Mouse (Mus musculus) MEL-GATA-1-ER (cell line): ENCODE results near the gene Trmt10c.
A peak's percentile ranks its signal among the peaks of the same experiment; 100 is the strongest.
"Not testable (repeated sequence)": the region's sequence is repeated elsewhere in the genome, so short reads cannot be mapped to it uniquely, and the experiment has no call there.

Source experiments
- DNase-seq: peaks from one replicate; pipeline ENCODE4 v3.0.0-alpha.2; 2012; ENCODE audit warnings: low read depth; ENCODE audit errors: extremely low read depth

The Trmt10c gene

DNA sequence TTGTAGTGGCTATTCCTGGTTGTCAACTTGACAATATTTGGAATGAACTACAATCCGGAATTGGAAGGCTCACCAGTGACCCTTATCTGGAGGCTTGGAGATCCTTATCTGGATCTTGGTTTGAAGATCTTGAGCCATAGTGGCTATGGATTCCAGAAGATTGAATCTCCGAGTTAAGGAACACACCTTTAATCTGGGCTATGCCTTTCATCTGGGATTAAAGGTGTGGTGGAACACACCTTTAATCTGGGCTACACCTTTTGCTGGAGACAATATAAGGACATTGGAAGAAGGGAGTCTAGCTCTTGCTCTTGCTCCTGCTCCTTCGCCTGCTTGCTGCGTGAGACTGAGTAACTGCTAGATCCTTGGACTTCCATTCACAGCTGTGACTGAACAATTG is 10.4 kb upstream of the Trmt10c start, which contains the start of gene Senp7:
Gene Senp7 (plus strand): TSS at position 301 of the 400 bp plus-strand sequence.
- DNase-seq = not testable (repeated sequence)

DNA sequence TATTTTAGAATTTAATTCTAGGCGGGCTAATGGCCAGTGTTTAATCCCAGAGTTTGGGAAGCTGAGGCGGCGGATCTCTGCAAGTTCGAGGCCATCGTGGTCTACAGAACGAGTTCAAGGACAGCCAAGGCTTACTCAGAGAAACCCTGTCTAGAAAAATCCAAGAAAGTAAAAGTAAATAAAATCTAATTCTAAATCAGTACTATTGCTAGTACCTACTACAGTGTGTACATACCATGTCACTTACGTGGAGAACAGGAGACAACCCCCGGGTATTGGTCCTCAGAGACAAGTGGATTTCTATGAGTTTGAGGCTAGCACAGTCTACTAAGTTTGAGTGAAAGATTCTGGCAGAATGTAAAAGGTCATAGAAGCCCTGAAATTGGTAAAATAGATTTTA is 471 bp upstream of the Trmt10c start:
- no peak for DNase-seq

DNA sequence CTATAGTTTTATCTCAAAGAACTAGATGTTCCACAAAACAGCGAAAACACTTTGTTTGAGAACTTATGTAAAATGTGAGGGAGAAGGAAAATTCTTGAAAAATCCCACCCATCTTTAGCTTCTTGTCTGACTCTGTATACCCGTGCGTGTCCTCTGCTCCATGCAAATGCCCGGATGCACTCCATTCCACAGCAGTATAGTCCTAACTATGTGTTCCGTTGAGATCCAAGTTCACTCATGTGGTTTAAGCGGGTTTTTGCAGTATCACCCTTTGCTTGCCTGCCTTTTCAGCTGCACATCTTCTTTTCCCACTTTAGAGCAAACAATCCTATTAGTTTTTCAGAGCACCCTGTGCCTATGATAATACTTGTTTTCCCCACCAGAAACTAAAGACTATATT is 1.1 kb downstream of the Trmt10c start:
- peak; percentile 35 for DNase-seq

DNA sequence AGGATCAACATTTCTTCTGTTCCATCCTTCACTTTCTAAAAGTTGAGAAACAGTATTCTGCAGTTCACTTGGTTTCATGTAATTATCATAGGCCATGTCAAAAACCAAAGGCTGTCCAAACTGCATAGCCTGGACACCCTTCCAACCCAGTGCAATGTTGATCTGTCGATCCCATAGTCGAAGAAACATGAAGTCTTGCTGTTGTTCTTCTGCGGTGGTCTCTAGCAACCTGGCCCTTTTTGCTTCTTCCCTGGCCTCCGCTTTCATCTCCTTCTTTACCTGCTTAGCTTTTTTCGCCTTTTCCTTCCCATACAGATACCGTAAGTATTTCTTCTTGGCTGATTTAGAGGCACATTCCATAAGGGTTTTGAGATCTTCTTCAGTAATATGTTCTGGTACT is 3.1 kb downstream of the Trmt10c start:
- DNase-seq = no peak

DNA sequence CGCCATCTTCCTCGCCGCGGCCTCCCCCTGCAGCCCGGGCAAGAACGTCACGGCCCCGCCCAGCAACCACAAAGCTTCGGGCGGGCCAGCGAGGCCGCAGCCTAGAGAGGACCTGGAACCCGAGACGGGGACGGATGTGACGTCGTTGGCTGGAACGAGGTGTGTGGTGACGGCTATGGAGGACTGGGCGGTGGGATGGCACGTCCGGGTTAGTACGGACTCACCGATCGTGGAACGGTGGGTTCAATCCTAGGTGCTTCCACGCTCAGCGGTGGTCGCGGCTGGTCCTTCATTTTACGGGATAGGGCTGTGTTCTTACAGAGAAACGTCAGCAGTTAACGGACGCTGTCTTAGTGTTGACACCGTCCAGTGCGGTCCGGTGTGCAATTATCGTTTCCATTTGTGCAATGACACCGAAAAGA is 7.9 kb downstream of the Trmt10c start, which contains the start of gene Pcnp:
Gene Pcnp (minus strand): TSS at position 79 of the 422 bp plus-strand sequence.
- DNase-seq = peak; percentile 92

DNA sequence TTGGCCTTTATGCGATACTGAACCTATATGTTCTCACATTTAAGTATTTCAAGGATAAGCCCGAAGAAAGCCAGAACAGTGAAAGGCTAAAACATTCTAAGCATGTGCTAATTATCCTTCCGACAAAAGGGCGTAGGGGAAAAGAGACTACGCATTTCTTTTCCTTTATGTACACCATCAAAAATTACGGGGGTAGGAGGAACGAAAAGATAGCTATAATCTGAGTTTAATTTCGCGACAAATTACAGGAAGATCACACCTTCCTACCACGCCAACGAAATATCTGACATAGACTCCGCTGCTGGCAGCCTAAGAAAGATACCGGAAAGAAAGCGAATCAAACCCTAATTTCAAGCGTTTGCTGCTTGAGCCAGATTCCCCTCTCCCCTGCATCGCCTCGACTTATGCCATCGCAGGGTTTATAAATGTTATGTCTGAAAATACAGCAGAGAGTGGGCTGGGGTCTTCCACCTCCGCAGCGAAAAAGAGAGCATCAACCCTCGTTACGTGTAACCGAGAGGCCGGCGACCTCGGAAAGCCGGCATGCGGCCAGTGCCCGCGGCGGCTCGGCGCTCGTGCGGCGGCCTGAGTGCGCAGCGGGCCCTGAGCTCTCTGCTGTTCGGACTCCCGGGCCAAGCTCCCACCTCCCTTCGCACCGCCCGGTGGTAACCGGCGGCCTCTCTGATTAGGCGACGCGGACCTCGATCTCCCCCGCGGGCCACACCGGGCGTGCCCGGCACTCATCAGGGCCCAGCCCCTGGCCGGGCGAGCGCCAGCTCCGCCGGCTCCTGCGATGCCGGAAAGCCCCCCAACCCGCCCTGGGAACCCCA is 8.7 kb downstream of the Trmt10c start:
- DNase-seq = peak; percentile 30

DNA sequence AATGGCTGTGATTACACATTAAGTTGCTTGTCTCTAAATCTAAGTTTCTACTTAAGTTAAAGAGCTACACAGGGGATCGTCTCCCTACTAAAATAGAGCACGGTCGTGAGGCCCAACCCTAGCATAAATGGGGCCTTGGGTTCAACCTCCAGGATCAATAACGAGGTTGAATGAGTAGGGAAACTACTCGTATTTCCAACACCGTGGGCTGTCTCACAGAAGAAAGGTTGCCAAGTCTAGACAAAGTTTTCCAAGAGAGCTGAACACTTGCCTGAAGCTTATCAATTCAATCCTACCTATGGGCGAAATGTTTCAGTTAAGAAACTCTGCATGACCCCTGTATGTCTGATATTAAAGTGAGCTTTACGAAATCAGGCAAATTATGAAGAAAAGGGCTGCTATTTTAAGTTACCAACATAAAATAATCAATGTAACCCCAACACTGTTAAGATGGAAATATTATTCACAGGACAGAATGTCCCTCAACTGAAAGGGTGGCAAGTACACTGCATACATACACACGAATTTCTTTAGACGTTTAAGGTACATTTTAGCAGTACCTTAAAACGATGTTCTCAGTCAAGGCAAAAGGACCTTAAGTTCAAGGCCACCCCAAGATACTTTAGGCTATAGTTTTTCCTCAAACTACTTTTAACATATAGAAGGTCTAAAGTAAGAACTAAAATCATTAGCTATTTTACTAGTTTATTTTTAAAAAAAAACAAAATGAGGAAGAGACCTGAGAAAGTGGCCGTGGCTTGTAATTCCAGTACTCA is 9.6 kb downstream of the Trmt10c start:
- no peak for DNase-seq

DNA sequence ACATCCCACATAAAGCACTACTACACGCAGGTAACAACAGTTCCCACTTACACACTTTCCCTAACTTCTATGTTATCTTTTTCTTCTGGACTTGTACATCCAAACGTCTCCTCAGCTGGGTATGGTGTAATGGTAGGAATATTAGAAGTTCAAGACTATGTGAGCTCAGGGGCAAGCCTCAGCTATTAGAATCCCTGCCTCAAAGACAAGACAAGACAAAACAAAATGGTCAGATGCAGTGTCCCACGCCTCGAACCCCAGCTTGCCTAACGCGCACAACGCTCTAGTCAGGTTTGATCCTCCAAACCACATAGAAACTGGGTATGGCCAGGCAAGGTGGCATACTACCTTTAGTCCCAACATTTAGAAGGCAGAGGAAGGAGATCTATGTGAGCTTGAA is 18.0 kb downstream of the Trmt10c start:
- DNase-seq = no peak

DNA sequence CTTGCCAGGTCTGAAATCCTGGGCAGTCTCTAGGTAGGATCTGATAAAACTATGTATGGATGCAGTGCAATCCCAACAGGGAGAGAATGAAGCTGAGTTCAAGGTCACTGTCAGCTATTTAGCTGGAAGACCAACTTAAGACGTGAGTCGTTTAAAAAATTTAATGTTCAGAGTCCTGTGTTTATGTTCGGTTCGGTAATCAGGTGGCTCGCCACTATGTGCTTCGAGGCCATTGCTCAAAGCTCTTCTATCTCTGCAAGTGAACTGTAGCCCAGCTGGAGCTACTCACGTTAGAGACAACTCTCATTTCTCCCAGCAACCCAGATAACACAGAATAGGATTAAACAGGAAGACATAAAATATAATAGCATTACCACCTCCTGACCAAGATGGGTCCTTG is 23.5 kb downstream of the Trmt10c start:
- no peak for DNase-seq

DNA sequence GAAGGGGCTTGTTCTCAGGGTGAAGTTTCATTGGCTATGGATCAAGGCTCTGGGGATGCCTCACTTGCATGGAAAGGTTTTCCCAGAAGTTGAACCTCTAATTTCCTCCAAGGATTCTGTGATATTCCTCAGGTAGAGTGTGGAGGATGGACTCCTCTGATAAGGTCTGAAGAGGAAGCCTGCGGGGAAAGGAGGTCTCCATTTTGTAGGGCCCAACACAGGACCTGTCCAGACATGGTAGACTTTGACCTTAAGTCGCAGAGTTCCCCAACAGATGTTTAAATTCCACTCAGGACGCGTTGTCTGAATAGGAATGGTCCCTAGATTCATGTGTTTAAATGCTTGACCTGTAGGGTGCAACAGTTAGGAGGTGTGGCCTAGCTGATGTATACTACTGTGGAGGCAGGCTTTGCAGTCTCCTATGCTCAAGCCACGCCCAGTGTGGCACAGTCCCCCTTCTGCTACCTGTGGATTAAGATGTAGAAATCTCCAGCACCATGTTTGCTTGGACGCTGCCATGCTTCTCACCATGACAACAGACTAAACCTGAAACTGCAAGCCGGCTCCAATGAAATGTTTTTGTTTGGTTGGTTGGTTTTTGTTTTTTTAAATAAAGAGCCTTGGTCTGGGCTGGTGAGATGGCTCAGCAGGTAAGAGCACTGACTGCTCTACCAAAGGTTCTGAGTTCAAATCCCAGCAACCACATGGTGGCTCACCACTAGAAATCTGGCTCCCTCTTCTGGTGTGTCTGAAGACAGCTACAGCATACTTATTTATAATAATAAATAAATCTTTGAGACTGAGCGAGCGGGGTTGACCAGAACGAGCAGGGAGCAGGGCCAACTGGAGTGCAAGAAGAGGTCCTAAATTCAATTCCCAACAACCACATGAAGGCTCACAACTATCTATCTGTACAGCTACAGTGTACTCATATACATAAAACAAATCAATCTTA is 24.6 kb downstream of the Trmt10c start:
- no peak for DNase-seq

DNA sequence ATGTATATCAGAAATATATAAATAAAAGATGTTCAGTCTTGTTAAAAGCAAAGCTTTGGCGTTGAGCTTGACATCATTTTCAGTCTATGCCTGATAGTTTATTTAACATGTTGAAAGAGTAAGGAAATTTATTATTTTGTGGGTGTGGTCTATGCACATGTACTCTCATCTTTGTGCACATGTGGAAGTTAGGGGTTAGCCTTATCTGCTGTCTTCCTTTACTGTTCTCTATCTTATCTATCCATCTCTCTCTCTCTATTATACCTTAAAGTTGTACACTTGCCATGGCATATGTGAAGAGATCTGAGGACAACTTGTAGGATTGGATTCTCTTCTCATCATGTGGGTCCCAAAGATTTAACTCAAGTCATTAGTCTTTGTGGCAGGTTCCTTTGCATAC is 28.8 kb downstream of the Trmt10c start:
- no peak for DNase-seq

DNA sequence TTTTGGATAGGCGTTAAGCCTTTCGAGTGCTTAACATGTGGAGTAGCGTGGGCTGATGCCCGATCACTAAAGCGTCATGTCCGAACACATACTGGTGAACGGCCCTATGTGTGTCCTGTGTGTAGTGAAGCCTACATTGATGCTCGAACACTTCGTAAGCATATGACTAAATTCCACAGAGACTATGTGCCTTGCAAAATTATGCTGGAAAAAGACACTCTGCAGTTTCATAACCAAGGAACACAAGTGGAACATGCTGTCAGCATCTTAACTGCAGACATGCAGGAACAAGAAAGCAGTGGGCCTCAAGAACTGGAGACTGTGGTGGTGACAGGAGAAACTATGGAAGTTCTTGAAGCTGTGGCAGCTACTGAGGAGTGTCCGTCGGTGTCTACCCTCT is 30.8 kb downstream of the Trmt10c start:
- DNase-seq = no peak

DNA sequence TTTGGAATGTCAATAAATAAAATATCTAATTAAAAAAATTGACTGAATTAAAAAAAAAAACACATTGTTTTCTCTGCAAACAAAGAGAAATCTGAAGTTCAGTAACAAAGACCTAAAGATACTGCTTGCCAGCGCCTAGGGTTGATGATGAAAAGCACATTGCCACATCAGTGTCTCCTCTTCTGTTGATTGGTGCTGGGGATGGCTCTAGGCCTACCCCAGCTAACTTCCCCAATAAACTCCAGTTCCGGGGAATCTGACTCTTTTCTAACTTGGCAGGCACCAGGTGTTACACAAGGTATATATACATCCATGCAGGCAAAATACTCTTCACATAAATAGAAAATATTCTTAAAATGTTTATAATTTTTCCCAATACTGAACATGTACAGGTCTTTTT is 43.4 kb downstream of the Trmt10c start:
- no peak for DNase-seq

DNA sequence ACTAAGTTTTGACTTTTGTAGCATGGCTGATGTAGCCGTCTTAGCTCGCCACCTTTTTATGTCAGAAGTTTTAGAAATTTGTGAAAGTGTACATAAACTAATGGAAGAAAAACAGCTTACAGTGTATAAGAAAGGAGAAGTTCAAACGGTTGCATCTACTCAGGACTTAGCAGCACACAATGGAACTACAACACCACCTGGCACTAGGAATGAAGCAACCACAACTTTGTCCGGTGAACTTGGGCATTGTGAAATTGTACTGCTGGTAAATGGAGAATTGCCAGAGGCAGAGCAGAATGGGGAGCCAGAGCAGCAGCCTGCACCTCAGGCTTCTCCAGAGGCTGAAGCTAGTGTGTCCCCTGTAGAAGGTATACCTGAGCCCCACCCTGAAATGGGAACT is 47.3 kb downstream of the Trmt10c start:
- DNase-seq = no peak

DNA sequence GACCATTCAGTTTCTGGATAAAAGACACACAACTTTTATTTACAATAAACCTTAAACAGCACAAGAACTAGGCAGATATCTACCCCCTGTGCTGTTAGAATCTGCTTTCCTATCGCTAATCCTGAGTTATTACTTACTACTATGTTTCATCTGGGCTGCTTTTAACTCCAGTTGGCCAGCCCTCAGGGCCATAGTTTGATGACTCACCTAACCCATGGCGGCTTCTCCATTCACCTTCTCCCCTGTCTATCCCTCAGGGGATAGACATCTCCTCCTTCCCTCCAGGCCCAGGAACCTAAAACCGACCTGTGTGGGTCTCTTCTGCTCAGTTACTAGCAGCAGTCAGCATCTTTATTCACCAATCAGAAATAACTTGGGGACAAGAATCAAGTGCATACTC is 51.6 kb downstream of the Trmt10c start:
- no peak for DNase-seq
